Mouse (Mus musculus): ENCODE results near the gene Susd2.

- no peak for TF ChIP-seq POLR2A (IDR thresholded peaks at IDR 0.05; ENCODE audit: low read depth, low read length)
- no peak for TF ChIP-seq CTCF (IDR thresholded peaks at IDR 0.05; ENCODE audit: extremely low read depth, insufficient read length, insufficient replicate concordance, low read depth, low read length)
These were observed 4.3 kb upstream of the Susd2 start for GRCm38 (mm10) chr10:75648091-75648490.
